Mouse (Mus musculus) hindbrain, embryonic 11.5 days (tissue): Measurements from ENCODE around the gene Dscam. TPM values are rescaled to one million over a fixed set of nuclear protein-coding genes. Genes with fewer than 3 reads are reported as not detected.

Experiments used
- ATAC-seq: fragments of 200-750 bp; cut with Nextera tagmentation; 2 replicates; pipeline ENCODE4 v1.8.0; 2017; ENCODE audit warnings: mild to moderate bottlenecking, moderate TSS enrichment, moderate library complexity; ENCODE audit not compliant: low FRiP score
- DNase-seq: peaks from one replicate; pipeline ENCODE4 v3.0.0-alpha.2; 2015; ENCODE audit warnings: low spot score
- H3K27ac ChIP-seq: fragments of 300-500 bp; sonication (generic); 2 replicates; pipeline ENCODE4 v1.5.1; 2014; ENCODE audit warnings: mild to moderate bottlenecking, low read depth, low read length
- H3K27me3 ChIP-seq: fragments of 300-500 bp; sonication (generic); 2 replicates; pipeline ENCODE4 v1.6.1; 2014; ENCODE audit warnings: mild to moderate bottlenecking, low read length, moderate library complexity, mixed read lengths; ENCODE audit not compliant: control insufficient read depth, insufficient read depth
- H3K36me3 ChIP-seq: fragments of 300-500 bp; sonication (generic); 2 replicates; pipeline ENCODE4 v1.6.1; 2014; ENCODE audit warnings: mild to moderate bottlenecking, low read length, moderate library complexity, mixed read lengths; ENCODE audit not compliant: control insufficient read depth, insufficient read depth
- H3K4me1 ChIP-seq: fragments of 300-500 bp; sonication (generic); replicated peaks from 2 replicates; pipeline ENCODE4 v1.6.1; 2014; ENCODE audit warnings: low read length, mixed read lengths; ENCODE audit not compliant: control insufficient read depth, insufficient read depth
- H3K4me2 ChIP-seq: fragments of 300-500 bp; sonication (generic); replicated peaks from 2 replicates; pipeline ENCODE4 v1.6.1; 2014; ENCODE audit warnings: mild to moderate bottlenecking, low read depth, low read length
- H3K4me3 ChIP-seq: fragments of 300-500 bp; sonication (generic); 2 replicates; pipeline ENCODE4 v1.5.1; 2014; ENCODE audit warnings: low read depth, low read length
- H3K9ac ChIP-seq: fragments of 300-500 bp; sonication (generic); 2 replicates; pipeline ENCODE4 v1.6.1; 2014; ENCODE audit warnings: low read depth, low read length
- H3K9me3 ChIP-seq: fragments of 300-500 bp; sonication (generic); 2 replicates; pipeline ENCODE4 v1.6.1; 2016; ENCODE audit warnings: low read length; ENCODE audit not compliant: control insufficient read depth
- WGBS: fragments of 180-500 bp; shearing (Covaris S2); extraction: QIAGEN DNeasy Blood & Tissue Kit; methylation state at CpG from one replicate; pipeline ENCODE4 v1.1.7; 2014; 5-methylcytosine and 5-hydroxymethylcytosine counted together
- polyA plus RNA-seq: library from polyadenylated mRNA; unstranded; fragments of >200 nt; fragmentation: Nextera tagmentation; extraction: Ambion mirVana; gene quantifications from 2 replicates; pipeline ENCODE4 v1.2.1, GENCODE M21; 2014

Dscam gene
- polyA plus RNA-seq, 1 experiment from 2014 or later, result 2.0 TPM

GRCm38 (mm10) chr16:97062207-97062606 is 108.3 kb downstream of the Dscam start:
- no peak overlapping the region for H3K9ac ChIP-seq
- WGBS, result 82% methylated on average over 3 of the region's 3 CpGs

GRCm38 (mm10) chr16:97061390-97061789 is 109.2 kb downstream of the Dscam start:
- no peaks in the 10 kb centered on the region for H3K36me3 ChIP-seq
- H3K4me1 ChIP-seq, result no peaks in the 10 kb centered on the region
- no peak overlapping the region for H3K4me2 ChIP-seq
- DNase-seq (no peak), ATAC-seq (no peak)
- H3K9me3 ChIP-seq, result no peaks in the 10 kb centered on the region
- H3K9ac ChIP-seq, result no peak overlapping the region
- H3K27me3 ChIP-seq, result no peaks in the 10 kb centered on the region
- H3K4me3 ChIP-seq, result no peak overlapping the region
- no peak overlapping the region for H3K27ac ChIP-seq
- 88% methylated on average over 7 of the region's 7 CpGs for WGBS

More at GRCm38 (mm10) chr16:97062207-97062606, 108.3 kb downstream of the Dscam start:
- H3K36me3 ChIP-seq, result no peaks in the 10 kb centered on the region
- H3K9me3 ChIP-seq, result no peaks in the 10 kb centered on the region
- no peaks in the 10 kb centered on the region for H3K4me1 ChIP-seq
- no peaks in the 10 kb centered on the region for H3K27me3 ChIP-seq
- DNase-seq (no peak), ATAC-seq (no peak)
- no peak overlapping the region for H3K27ac ChIP-seq
- H3K4me2 ChIP-seq, result no peak overlapping the region
- H3K4me3 ChIP-seq, result no peak overlapping the region

GRCm38 (mm10) chr16:97060736-97061135 is 109.8 kb downstream of the Dscam start:
- no peaks in the 10 kb centered on the region for H3K9me3 ChIP-seq
- no peak for ATAC-seq
- no peak overlapping the region for H3K27ac ChIP-seq
- DNase-seq, result no peak
- no peak overlapping the region for H3K4me2 ChIP-seq
- H3K9ac ChIP-seq, result no peak overlapping the region
- H3K4me3 ChIP-seq, result no peak overlapping the region
- H3K36me3 ChIP-seq, result no peaks in the 10 kb centered on the region
- H3K4me1 ChIP-seq, result no peaks in the 10 kb centered on the region
- H3K27me3 ChIP-seq, result no peaks in the 10 kb centered on the region

GRCm38 (mm10) chr16:97060276-97060675 is 110.3 kb downstream of the Dscam start:
- Histone ChIP-seq H3K9ac (no peak overlapping the region), H3K4me1 (no peaks in the 10 kb centered on the region), H3K4me3 (no peak overlapping the region), H3K4me2 (no peak overlapping the region), H3K27me3 (no peaks in the 10 kb centered on the region), H3K9me3 (no peaks in the 10 kb centered on the region), H3K36me3 (no peaks in the 10 kb centered on the region), H3K27ac (no peak overlapping the region)
- 85% methylated on average over 4 of the region's 4 CpGs for WGBS
- ATAC-seq, result no peak
- DNase-seq, result no peak

GRCm38 (mm10) chr16:97035271-97035670 is 135.3 kb downstream of the Dscam start:
- WGBS, result 69% methylated on average over 4 of the region's 4 CpGs

GRCm38 (mm10) chr16:97033540-97034058 is 137.0 kb downstream of the Dscam start:
- Histone ChIP-seq H3K27ac (no peak overlapping the region), H3K9ac (no peak overlapping the region), H3K4me3 (no peak overlapping the region), H3K9me3 (no peaks in the 10 kb centered on the region), H3K4me1 (no peaks in the 10 kb centered on the region), H3K27me3 (no peaks in the 10 kb centered on the region), H3K4me2 (no peak overlapping the region), H3K36me3 (no peaks in the 10 kb centered on the region)
- WGBS, result 86% methylated on average over 3 of the region's 3 CpGs
- DNase-seq, result no peak
- ATAC-seq, result no peak

More at GRCm38 (mm10) chr16:97035271-97035670, 135.3 kb downstream of the Dscam start:
- Histone ChIP-seq H3K4me1 (no peaks in the 10 kb centered on the region), H3K27me3 (no peaks in the 10 kb centered on the region), H3K27ac (no peak overlapping the region), H3K9ac (no peak overlapping the region), H3K4me2 (no peak overlapping the region), H3K4me3 (no peak overlapping the region), H3K9me3 (no peaks in the 10 kb centered on the region), H3K36me3 (no peaks in the 10 kb centered on the region)
- ATAC-seq, result no peak
- no peak for DNase-seq

GRCm38 (mm10) chr16:97027701-97028100 is 142.9 kb downstream of the Dscam start:
- Histone ChIP-seq H3K4me2 (no peak overlapping the region), H3K27me3 (no peaks in the 10 kb centered on the region), H3K4me3 (no peak overlapping the region), H3K9ac (no peak overlapping the region), H3K36me3 (no peaks in the 10 kb centered on the region), H3K4me1 (no peaks in the 10 kb centered on the region), H3K9me3 (no peaks in the 10 kb centered on the region), H3K27ac (no peak overlapping the region)
- ATAC-seq (no peak), DNase-seq (no peak)
- 80% methylated on average over 1 of the region's 1 CpGs for WGBS

GRCm38 (mm10) chr16:97026803-97027202 is 143.7 kb downstream of the Dscam start:
- WGBS, result 86% methylated on average over 5 of the region's 5 CpGs
- Histone ChIP-seq H3K4me2 (no peak overlapping the region), H3K4me1 (no peaks in the 10 kb centered on the region), H3K27ac (no peak overlapping the region), H3K27me3 (no peaks in the 10 kb centered on the region), H3K9me3 (no peaks in the 10 kb centered on the region), H3K9ac (no peak overlapping the region), H3K36me3 (no peaks in the 10 kb centered on the region), H3K4me3 (no peak overlapping the region)
- no peak for ATAC-seq
- DNase-seq, result no peak

GRCm38 (mm10) chr16:97024406-97024805 is 146.1 kb downstream of the Dscam start:
- Histone ChIP-seq H3K9ac (no peak overlapping the region), H3K4me2 (no peak overlapping the region), H3K27ac (no peak overlapping the region), H3K27me3 (no peaks in the 10 kb centered on the region), H3K4me1 (no peaks in the 10 kb centered on the region), H3K36me3 (no peaks in the 10 kb centered on the region), H3K9me3 (no peaks in the 10 kb centered on the region), H3K4me3 (no peak overlapping the region)
- ATAC-seq (no peak), DNase-seq (no peak)
- 82% methylated on average over 4 of the region's 4 CpGs for WGBS
